Mouse (Mus musculus): Measurements from ENCODE around the gene Hsd17b1. TPM values are rescaled to one million over a fixed set of nuclear protein-coding genes. Genes with fewer than 3 reads are reported as not detected.

Gene Hsd17b1
- total RNA-seq, 2 experiments from 2014 or later: 0.38 to 0.81 TPM

DNA sequence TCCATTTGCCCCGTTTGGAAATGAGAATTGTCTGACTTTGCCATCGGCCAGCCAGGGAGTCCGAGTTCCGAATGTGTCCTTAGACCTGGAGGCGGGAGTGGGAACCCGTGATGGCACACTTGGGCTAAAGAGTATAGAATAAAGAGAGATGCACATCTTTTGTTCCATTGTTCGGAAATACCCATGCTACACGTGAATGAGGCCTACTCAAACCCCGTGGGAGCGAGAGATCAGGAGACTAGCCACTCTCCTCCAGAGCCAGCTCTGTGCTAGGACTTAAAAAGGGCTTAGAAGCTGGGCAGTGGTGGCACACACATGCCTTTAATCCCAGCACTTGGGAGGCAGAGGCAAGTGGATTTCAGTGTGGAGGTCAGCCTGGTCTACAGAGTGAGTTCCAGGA, 18.7 kb upstream of the Hsd17b1 start:
- no peak for DNase-seq (ENCODE audit: low spot score in 2 of 2)

DNA sequence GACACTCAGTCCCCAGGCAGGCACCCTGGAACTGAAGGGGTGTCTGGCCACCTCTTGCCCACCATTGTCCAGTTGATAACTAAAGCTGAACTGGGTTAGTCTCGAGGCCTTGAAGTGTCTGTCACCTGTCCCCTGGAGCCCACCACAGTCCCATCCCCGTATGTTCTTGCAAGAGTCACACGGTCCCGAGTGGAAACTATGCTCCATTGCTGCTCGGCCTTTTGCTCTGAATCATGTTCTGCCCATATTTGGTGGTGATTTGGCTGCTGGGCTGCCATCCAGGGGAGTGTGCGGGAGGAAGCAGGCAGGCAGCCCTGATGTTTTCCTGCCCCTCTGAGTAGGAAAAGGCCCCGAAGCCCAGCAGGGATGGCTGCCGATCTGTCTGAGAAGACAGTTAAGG, 18.1 kb upstream of the Hsd17b1 start:
- DNase-seq (ENCODE audit: low spot score in 2 of 2): peak in 1 of 2 experiments; percentile 67

DNA sequence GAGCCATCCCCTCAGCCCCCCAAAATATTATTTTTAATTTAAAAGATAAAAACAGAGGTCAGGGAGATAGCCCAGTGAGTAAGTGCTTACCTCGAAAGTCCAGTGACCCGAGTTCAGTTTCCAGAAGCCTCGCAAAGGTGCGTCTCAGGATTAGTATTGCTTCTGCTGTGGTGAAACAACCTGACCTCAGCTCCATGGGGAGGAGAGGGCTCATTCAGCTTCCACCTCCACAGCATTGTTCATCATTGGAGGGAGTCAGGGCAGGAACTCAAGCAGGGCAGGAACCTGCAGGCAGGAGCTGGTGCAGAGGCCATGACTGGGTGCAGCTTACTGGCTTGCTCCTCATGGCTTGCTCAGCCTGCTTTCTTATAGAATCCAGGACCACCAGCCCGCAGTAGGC, 17.2 kb upstream of the Hsd17b1 start:
- no peak for DNase-seq (ENCODE audit: low spot score in 2 of 2)

DNA sequence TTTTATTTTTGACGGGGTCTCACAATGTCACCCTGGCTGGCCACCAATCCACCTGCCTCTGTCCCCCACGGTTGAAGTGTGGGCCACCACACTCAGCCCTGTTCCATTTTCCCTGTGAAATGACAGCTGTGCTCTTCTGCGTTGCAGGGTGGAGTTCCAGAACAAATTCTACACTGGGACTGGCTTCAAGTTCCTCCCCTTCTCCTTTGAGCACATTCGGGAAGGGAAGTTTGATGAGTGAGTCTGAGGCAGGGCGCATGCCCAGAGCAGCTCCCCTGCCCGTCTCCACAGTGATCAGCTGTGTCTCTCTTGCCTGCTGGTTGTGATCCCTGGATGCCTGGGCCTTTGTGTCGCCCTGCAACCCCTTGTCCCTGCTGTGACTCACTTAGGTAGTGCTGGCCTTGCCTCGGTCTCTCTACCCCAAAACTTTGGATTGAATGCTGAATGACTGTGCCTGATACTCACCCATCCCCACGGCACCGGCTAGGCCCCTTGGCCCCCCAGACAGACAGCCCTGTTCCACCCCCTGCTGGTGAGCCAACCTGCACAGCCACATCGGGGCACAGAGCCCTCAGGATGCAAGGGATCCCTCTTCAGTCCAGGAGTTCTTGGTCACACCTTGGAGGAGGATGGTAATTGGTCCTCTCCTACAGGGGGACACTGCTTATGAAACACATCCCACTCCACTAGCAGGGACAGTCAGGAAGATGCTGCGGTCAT, 15.9 kb upstream of the Hsd17b1 start:
- DNase-seq (ENCODE audit: low spot score in 2 of 2): peak in 1 of 2 experiments; percentile 59

DNA sequence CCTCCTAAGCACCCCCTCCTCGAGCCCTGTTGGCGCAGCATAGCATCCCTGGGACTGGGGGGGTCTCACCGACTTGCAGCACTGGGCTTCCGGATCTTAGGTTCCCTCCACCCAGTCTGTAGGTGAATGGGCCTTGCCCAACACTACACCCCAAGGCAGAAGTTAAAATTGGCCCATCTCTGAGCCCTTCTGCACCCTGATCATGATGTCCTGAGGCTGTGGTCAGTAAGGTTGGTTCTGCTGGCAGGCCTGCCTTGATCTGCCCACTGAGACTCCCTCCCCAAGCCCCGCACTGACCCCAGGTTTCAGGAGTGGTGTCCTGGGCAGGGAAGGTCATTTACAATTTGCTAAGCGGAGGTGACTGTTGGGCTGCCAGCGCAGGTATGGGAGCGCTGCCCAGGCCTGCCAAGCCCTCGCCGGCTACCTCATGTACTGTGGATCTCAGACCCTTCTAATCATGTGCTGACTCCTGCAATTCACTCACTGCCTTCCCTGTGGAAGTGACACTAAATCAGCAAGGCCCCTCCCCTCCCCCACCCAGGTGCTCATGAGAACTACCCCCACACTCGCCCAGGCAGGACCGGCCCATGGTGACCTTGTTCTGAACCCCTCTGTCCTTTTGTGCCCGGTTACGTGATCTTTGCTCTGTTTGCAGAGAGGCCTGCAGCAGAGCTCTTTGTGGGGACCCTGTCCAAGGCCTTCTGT, 15.1 kb upstream of the Hsd17b1 start:
- DNase-seq (ENCODE audit: low spot score in 2 of 2): no peak

DNA sequence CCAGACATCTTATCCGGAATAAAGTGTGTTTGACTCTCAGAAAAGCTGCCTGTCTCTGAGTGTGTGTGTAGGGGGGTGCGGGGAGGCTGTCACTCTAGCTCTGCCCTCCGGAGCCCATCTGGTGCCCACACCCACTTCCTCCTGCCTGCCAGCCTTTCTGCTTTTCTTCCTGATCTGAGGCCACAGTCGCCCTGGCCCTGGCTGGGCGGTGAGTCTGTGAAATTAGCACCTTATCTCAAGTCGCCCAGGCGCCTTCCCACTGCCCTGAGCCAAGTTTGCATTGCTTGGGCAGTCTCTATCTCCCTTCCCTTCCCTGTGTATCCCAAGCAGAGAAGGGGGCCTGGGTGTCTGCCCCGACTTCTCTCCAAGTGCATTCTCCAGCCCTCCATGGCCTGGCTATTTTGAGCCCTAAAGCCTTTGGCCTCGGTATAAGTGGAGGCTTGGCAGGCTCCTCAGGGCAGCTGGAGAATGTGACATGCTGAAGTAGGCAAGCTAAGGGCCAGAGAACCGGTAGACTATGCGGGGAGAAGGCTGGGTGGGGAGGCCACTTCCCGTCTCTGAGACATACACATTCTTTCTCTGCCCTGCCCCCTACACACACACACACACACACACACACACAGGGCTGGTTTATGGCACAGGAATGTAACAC, 14.4 kb upstream of the Hsd17b1 start:
- DNase-seq (ENCODE audit: low spot score in 2 of 2): peak; percentile 58 to 63

DNA sequence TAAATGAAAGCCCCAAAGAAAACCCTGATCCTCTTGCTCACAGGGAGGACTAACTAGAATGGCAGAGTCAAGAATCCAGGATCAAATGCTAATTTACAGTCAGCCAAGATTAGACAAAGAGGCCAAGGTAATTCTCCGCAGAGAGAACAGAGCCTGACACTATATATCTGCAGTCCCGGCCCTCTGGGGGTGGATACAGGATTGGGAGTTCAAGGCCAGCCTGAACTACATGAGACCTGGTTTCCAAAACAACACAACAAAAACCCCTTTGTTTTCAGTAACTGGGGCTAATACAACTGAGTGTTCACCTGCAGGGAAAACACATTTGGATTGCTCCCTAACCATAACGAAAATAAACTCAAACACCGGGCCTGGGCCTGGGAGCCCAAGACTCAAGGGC, 13.7 kb upstream of the Hsd17b1 start:
- DNase-seq (ENCODE audit: low spot score in 2 of 2): no peak

DNA sequence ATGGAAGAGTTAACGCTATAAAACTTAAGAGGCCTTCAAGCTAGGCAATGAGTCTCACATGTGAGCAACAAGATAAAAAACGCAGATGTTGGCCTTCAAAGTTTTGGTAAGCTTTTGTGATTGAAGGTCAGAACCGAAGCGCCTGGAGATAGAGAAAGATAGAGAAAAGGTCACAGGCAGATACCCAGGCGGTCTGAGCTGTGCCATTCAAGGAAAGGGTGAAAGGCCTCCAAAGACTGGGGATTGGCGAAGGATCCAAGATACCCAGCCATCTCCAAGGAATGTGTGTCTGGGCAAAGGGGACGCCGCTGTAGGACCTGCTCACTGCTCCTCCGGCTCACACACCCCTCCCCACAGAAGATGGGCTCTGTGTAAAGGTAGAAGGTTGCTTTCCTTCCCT, 13.2 kb upstream of the Hsd17b1 start:
- DNase-seq (ENCODE audit: low spot score in 2 of 2): no peak

DNA sequence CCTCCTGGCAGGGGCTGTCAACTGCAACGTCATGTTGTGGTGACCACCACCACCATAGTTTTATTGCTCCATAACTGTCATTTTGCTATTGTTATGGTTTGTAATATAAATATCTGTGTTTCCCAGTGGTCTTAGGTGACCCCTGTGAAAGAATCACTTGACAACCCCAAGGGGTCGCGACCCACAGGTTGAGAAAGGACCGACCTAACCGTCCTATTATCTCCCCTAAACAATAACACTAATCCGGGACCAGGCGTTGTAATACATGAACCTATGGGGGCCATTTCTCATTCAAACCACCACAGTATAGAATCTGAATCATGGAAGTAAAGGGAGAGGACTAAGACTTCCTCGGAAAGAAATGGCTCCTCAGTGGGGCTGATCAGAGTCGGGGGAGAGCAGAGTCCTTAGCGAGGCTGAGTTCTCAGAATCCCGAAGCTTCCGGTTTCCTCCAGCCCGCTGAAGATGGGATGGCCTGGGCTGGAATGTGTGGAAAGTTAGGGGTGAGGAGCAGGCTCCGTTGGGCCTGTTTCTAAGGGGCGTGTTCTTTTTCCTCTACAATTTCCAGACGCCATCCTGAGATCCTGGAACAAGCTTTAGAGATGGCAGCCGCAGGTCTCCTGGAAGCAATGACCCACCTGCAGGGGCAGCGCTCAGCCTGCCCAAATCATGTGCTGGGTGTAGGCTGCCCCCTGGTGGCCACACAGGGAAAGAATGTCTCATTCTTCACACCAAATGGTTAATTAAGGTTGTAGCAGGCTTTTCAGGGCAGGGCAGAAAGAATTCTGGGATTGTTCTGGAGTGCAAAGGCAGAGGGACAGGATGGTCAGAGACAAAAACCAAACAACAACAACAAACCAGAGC, 11.4 kb upstream of the Hsd17b1 start:
- peak; percentile 78 to 80 for DNase-seq (ENCODE audit: low spot score in 2 of 2)

DNA sequence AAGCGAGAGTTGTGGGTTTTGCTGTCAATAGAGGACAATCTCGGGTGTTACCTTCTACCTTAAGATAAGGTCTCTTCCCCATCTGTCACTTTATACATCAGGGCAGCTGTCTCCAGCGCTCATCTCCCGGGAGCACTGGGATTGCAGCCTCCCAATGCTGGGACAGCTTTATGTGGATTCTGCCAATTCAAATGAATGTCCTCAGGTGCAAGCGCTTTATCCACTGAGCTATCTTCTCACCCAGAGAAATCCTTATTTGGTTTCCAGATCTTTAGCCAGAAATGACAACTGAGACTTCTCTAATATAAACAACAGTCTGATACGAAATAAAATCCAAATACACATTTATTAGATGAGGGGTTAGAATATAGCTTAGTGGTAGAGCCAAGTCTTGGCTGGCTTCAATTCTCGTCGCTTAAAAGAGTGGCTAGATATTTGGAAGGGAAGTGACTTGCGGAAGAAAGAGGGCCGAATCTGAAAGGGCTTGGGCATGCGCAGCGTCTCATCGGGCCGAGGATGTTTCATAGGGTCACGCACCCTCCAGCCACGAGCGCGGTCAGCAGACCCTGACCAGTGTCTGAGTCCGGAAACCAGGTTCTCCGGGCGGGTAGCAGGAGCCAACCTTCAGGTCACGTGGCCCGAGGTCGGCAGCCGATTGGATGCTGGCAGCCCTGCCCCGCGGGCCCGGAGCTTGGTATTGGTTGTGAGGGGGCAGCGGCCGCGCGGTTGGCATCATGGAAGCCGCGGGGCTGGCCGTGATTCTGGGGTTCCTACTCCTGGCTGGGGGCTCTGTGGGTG, 8.6 kb upstream of the Hsd17b1 start, which contains the start of gene Naglu:
Gene Naglu, plus strand, starts transcription at position 622 of the 798 bp plus-strand sequence.
- DNase-seq (ENCODE audit: low spot score in 2 of 2): peak; percentile 93 to 95

DNA sequence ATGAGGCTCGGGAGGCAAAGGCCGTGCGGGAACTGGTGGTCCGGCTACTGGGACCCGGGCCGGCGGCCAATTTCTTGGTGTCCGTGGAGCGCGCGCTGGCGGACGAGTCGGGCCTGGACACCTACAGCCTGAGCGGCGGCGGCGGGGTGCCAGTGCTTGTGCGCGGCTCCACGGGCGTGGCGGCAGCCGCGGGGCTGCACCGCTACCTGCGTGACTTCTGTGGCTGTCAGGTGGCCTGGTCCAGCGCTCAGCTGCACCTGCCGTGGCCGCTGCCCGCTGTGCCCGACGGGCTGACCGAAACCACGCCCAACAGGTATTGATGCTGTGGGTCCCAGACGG, 8.1 kb upstream of the Hsd17b1 start:
- no peak for DNase-seq (ENCODE audit: low spot score in 2 of 2)

DNA sequence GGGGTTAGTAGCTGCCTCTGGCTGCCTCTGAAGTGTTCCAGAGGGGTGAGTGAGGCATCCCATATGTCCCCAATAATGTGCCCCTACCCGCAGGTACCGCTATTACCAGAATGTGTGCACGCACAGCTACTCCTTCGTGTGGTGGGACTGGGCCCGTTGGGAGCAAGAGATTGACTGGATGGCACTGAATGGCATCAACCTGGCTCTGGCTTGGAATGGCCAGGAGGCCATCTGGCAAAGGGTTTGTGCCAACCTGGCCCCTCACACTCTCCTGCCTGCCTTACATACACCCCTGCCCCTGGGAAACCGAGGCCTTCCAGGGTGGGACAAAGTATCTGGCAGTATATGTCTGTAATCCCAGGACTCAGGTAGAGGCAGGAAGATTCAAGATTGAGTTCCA, 7.2 kb upstream of the Hsd17b1 start:
- no peak for DNase-seq (ENCODE audit: low spot score in 2 of 2)

DNA sequence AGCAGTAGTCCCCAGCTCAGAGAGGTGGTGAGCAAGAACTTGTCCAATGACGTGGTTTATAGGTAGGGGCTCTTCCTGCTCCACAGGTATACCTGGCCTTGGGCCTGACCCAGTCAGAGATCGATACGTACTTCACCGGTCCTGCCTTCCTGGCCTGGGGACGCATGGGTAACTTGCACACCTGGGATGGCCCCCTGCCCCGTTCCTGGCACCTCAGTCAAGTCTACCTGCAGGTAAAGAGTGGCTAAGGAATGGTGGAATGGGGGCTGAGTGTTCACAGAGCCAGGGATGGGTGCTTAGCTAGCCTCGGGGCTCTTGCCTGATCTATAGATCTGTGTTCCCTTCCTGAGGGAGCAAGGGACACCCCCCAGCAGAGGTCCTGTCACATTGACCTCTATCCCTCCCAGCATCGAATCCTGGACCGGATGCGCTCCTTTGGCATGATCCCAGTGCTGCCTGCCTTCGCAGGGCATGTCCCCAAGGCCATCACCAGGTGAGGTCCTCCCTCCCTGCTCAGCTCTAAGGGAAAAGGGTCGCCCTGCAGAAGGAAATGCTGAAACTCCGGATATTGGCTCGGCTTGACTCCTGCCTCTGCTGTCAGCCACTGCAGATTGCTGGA, 6.3 kb upstream of the Hsd17b1 start:
- DNase-seq (ENCODE audit: low spot score in 2 of 2): no peak

DNA sequence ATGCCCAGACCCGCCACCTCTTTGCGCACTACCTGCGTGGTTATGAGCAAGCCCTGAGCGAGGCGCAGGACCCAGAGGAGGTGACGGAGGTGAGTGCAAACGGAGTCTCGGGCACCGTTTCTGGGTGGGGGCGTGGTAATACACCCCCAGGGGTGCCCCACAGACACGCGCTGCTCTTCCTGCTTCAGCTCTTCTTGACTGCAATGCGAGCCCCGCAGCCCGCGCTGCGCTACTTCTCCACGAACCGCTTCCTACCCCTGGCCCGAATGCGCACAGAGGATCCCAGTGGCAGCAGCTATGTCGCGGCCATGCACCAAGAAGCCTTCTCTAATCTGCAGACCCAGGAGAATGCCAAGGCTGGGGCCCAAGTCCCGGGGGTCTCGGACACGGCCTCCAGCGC, 1.5 kb downstream of the Hsd17b1 start:
- DNase-seq (ENCODE audit: low spot score in 2 of 2): no peak

DNA sequence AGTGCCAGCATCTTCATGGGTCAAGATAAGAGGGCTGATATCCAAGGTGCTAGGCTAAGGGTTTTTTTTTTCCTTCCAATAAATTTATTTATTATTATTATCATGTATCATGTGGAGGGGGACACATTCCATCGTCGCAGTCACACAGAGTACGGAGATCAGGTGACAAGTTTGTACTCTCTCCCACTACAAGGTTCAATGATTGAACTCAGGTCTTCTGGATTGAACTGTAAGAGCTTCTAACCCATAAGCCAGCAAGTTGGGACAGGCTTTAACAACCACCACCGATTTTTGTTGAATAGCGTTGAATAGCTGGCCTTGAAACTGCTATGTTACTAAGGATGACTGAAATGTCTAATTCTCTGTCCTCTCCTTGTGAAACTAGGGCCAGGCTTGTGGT, 2.2 kb downstream of the Hsd17b1 start:
- no peak for DNase-seq (ENCODE audit: low spot score in 2 of 2)

DNA sequence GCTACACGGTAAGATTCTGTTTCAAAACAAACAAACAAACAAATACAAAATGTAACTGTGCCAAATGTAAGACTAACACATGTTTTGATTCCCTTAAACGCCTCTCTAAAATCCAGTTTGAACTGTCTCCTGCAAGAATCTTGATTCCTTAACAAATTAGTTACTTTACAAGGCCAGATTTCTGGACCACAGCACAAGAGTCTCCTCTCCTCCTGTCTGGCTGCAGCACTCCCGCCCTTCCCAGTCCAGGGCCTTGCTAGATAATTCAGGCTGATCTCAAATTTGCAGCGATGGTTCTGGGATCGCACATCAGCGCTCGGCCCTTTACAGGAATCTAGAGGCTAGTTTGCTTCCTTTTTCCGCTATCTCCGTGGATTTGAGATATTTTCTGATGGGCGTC, 3.4 kb downstream of the Hsd17b1 start:
- no peak for DNase-seq (ENCODE audit: low spot score in 2 of 2)

DNA sequence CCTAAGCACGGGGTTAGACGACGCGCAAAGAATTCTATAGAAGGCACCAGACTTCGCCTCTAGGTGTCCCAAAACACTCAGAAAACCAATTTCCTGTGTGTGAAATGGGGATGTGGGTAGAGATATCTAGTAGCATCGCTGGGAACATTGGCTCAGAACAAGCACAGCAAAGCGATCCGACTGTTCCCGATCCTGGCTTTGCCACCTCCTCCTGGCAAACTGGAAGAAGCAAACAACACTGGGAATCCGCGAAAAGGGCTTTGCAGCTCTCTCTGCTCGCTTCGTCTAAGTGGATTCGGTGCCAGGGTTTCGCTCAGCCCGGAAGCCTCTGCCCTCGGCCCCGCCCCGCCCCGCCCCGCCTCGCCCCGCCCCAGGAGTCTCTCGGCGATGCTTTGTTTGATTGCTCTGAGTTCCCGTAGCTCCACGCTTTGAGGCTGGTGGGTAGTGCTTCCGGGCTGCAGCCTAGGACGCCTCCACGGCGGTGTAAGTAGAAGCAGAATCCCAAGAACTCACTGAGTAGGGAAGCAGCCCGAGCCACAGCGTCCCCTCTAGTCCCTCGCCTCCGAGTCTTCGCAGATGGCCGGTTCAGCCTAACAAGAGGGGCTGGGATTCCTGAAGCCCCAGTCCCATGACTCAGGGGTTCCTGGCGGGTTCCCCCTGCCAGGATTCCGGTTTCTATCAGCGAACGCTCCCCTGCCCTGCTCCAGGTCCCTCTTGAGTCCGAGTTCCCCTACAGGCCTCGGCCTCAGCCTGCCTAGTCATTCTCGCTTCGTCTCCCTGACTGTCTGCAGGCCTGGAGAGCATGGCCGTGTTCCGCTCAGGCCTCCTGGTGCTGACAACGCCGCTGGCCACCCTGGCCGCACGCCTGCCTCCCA, 4.2 kb downstream of the Hsd17b1 start, which contains the start of gene Coasy:
Gene Coasy, plus strand, starts transcription at position 358 of the 875 bp plus-strand sequence.
- peak; percentile 83 to 93 for DNase-seq (ENCODE audit: low spot score in 2 of 2)

DNA sequence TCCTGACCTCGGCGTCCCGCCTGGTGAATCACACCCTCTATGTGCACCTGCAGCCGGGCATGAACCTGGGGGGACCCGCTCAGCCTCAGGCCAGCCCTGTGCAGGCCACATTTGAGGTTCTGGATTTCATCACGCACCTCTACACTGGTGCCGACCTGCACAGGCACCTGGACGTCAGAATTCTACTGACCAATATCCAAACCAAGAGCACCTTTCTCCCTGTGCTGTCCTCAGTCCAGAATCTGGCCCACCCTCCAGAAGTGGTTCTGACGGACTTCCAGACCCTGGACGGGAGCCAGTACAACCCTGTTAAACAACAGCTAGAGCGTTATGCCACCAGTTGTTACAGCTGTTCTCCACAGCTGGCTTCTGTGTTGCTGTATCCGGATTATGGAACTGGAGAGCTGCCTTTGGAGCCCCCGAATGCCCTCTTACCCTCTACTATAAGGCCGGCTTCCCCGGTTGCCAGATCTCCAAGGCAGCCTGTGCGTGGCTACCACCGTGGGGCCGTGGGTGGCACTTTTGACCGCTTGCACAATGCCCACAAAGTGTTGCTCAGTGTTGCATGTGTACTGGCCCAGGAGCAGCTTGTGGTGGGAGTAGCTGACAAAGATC, 5.0 kb downstream of the Hsd17b1 start:
- no peak for DNase-seq (ENCODE audit: low spot score in 2 of 2)

DNA sequence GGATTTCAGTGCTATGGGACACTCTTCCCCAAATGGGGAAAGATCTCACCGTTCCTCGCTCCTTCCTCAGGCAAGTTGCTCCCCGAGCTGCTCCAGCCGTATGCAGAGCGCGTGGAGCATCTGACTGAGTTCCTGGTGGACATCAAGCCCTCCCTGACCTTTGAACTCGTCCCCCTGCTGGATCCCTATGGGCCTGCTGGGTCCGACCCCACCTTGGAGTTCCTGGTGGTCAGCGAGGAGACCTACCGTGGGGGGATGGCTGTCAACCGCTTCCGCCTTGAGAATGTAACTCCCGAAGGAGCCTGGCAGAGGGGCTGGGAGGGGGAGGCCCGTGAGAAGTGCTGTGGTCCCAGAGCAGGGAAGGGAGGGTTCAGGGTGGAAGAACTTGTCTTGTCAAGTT, 6.0 kb downstream of the Hsd17b1 start:
- DNase-seq (ENCODE audit: low spot score in 2 of 2): no peak

Data from layer of hippocampus, postnatal 14 days (tissue).